Mouse (Mus musculus): Measurements from ENCODE around the gene Dpp6. TPM values are rescaled to one million over a fixed set of nuclear protein-coding genes. Genes with fewer than 3 reads are reported as not detected.
A peak's percentile ranks its signal among the peaks of the same experiment; 100 is the strongest.

The Dpp6 gene
- 2.5 and 2.6 TPM in 2 replicates for polyA plus RNA-seq (2014; fragmentation: Nextera tagmentation; extraction: Ambion mirVana)

GRCm38 (mm10) chr5:26816975-26817941 is at the start of gene Dpp6:
Gene Dpp6, plus strand, starts transcription at chr5:26817203.
- no peaks in the 10 kb centered on the region for H3K4me1 ChIP-seq (ENCODE audit: control insufficient read depth, insufficient read depth, low read length)
- no peak within 1 kb of the TSS for H3K27ac ChIP-seq (ENCODE audit: low read depth, low read length)
- WGBS = 4% methylated on average over 40 of the region's 48 CpGs
- peak within 1 kb of the TSS; percentile 60 for H3K4me2 ChIP-seq (replicated peaks; ENCODE audit: low read depth, low read length)
- peak; percentile 73 for ATAC-seq (ENCODE audit: low FRiP score, low TSS enrichment)
- peak within 1 kb of the TSS; percentile 34; the same call in 1 of the 2 replicates for H3K9ac ChIP-seq (ENCODE audit: low read depth, low read length)
- H3K27me3 ChIP-seq (ENCODE audit: control insufficient read depth, insufficient read depth, low read length) = peaks cover 26% of the 10 kb centered on the region
- no peaks in the 10 kb centered on the region for H3K36me3 ChIP-seq (ENCODE audit: control insufficient read depth, insufficient read depth, low read length)
- H3K4me3 ChIP-seq (ENCODE audit: low read length) = peak within 1 kb of the TSS; percentile 33
- no peaks in the 10 kb centered on the region for H3K9me3 ChIP-seq (ENCODE audit: control insufficient read depth, low read length)

- H3K27me3 ChIP-seq (ENCODE audit: control insufficient read depth, insufficient read depth, low read length) = no peaks in the 10 kb centered on the region
- ATAC-seq (ENCODE audit: low FRiP score, low TSS enrichment) = no peak
- 84% methylated on average over 3 of the region's 3 CpGs for WGBS
These were observed 33.0 kb upstream of the Dpp6 start for GRCm38 (mm10) chr5:26783955-26784354.

GRCm38 (mm10) chr5:26795524-26795923 is 21.5 kb upstream of the Dpp6 start:
- H3K27me3 ChIP-seq (ENCODE audit: control insufficient read depth, insufficient read depth, low read length) = no peaks in the 10 kb centered on the region
- no peak overlapping the region for H3K27ac ChIP-seq (ENCODE audit: low read depth, low read length)
- H3K36me3 ChIP-seq (ENCODE audit: control insufficient read depth, insufficient read depth, low read length) = no peaks in the 10 kb centered on the region
- H3K4me1 ChIP-seq (ENCODE audit: control insufficient read depth, insufficient read depth, low read length) = no peaks in the 10 kb centered on the region
- 93% methylated on average over 2 of the region's 2 CpGs for WGBS
- no peak overlapping the region for H3K4me3 ChIP-seq (ENCODE audit: low read length)
- no peak for ATAC-seq (ENCODE audit: low FRiP score, low TSS enrichment)
- H3K4me2 ChIP-seq (replicated peaks; ENCODE audit: low read depth, low read length) = no peak overlapping the region
- H3K9ac ChIP-seq (ENCODE audit: low read depth, low read length) = no peak overlapping the region
- H3K9me3 ChIP-seq (ENCODE audit: control insufficient read depth, low read length) = no peaks in the 10 kb centered on the region

More at GRCm38 (mm10) chr5:26783955-26784354, 33.0 kb upstream of the Dpp6 start:
- H3K36me3 ChIP-seq (ENCODE audit: control insufficient read depth, insufficient read depth, low read length) = no peaks in the 10 kb centered on the region
- no peaks in the 10 kb centered on the region for H3K9me3 ChIP-seq (ENCODE audit: control insufficient read depth, low read length)
- no peak overlapping the region for H3K4me3 ChIP-seq (ENCODE audit: low read length)
- H3K4me1 ChIP-seq (ENCODE audit: control insufficient read depth, insufficient read depth, low read length) = no peaks in the 10 kb centered on the region
- H3K9ac ChIP-seq (ENCODE audit: low read depth, low read length) = no peak overlapping the region
- H3K27ac ChIP-seq (ENCODE audit: low read depth, low read length) = no peak overlapping the region
- no peak overlapping the region for H3K4me2 ChIP-seq (replicated peaks; ENCODE audit: low read depth, low read length)

GRCm38 (mm10) chr5:26835972-26836371 is 19.0 kb downstream of the Dpp6 start:
- no peaks in the 10 kb centered on the region for H3K4me1 ChIP-seq (ENCODE audit: control insufficient read depth, insufficient read depth, low read length)
- no peak overlapping the region for H3K9ac ChIP-seq (ENCODE audit: low read depth, low read length)
- no peaks in the 10 kb centered on the region for H3K27me3 ChIP-seq (ENCODE audit: control insufficient read depth, insufficient read depth, low read length)
- H3K9me3 ChIP-seq (ENCODE audit: control insufficient read depth, low read length) = no peaks in the 10 kb centered on the region
- H3K4me3 ChIP-seq (ENCODE audit: low read length) = no peak overlapping the region
- H3K36me3 ChIP-seq (ENCODE audit: control insufficient read depth, insufficient read depth, low read length) = no peaks in the 10 kb centered on the region
- ATAC-seq (ENCODE audit: low FRiP score, low TSS enrichment) = no peak
- no peak overlapping the region for H3K27ac ChIP-seq (ENCODE audit: low read depth, low read length)
- WGBS = 88% methylated on average over 1 of the region's 1 CpGs
- H3K4me2 ChIP-seq (replicated peaks; ENCODE audit: low read depth, low read length) = no peak overlapping the region

- Histone ChIP-seq H3K4me1 (ENCODE audit: control insufficient read depth, insufficient read depth, low read length) (no peaks in the 10 kb centered on the region), H3K4me3 (ENCODE audit: low read length) (no peak overlapping the region), H3K27ac (ENCODE audit: low read depth, low read length) (no peak overlapping the region), H3K36me3 (ENCODE audit: control insufficient read depth, insufficient read depth, low read length) (no peaks in the 10 kb centered on the region), H3K4me2 (replicated peaks; ENCODE audit: low read depth, low read length) (no peak overlapping the region), H3K27me3 (ENCODE audit: control insufficient read depth, insufficient read depth, low read length) (no peaks in the 10 kb centered on the region), H3K9ac (ENCODE audit: low read depth, low read length) (no peak overlapping the region), H3K9me3 (ENCODE audit: control insufficient read depth, low read length) (no peaks in the 10 kb centered on the region)
- WGBS = 28% methylated on average over 4 of the region's 4 CpGs
- no peak for ATAC-seq (ENCODE audit: low FRiP score, low TSS enrichment)
These were observed 24.1 kb downstream of the Dpp6 start for GRCm38 (mm10) chr5:26841151-26841550.

- Histone ChIP-seq H3K27me3 (ENCODE audit: control insufficient read depth, insufficient read depth, low read length) (no peaks in the 10 kb centered on the region), H3K4me3 (ENCODE audit: low read length) (no peak overlapping the region), H3K36me3 (ENCODE audit: control insufficient read depth, insufficient read depth, low read length) (no peaks in the 10 kb centered on the region), H3K4me2 (replicated peaks; ENCODE audit: low read depth, low read length) (no peak overlapping the region), H3K9me3 (ENCODE audit: control insufficient read depth, low read length) (no peaks in the 10 kb centered on the region), H3K4me1 (ENCODE audit: control insufficient read depth, insufficient read depth, low read length) (no peaks in the 10 kb centered on the region), H3K27ac (ENCODE audit: low read depth, low read length) (no peak overlapping the region), H3K9ac (ENCODE audit: low read depth, low read length) (no peak overlapping the region)
- 71% methylated on average over 4 of the region's 4 CpGs for WGBS
- ATAC-seq (ENCODE audit: low FRiP score, low TSS enrichment) = no peak
These were observed 37.7 kb downstream of the Dpp6 start for GRCm38 (mm10) chr5:26854746-26855145.

- no peak overlapping the region for H3K27ac ChIP-seq (ENCODE audit: low read depth, low read length)
- no peaks in the 10 kb centered on the region for H3K4me1 ChIP-seq (ENCODE audit: control insufficient read depth, insufficient read depth, low read length)
- no peaks in the 10 kb centered on the region for H3K36me3 ChIP-seq (ENCODE audit: control insufficient read depth, insufficient read depth, low read length)
- H3K9ac ChIP-seq (ENCODE audit: low read depth, low read length) = no peak overlapping the region
- H3K27me3 ChIP-seq (ENCODE audit: control insufficient read depth, insufficient read depth, low read length) = no peaks in the 10 kb centered on the region
- no peak overlapping the region for H3K4me2 ChIP-seq (replicated peaks; ENCODE audit: low read depth, low read length)
- ATAC-seq (ENCODE audit: low FRiP score, low TSS enrichment) = no peak
- H3K4me3 ChIP-seq (ENCODE audit: low read length) = no peak overlapping the region
- H3K9me3 ChIP-seq (ENCODE audit: control insufficient read depth, low read length) = no peaks in the 10 kb centered on the region
These were observed 58.4 kb downstream of the Dpp6 start for GRCm38 (mm10) chr5:26875449-26875848.

- Histone ChIP-seq H3K4me2 (replicated peaks; ENCODE audit: low read depth, low read length) (no peak overlapping the region), H3K4me1 (ENCODE audit: control insufficient read depth, insufficient read depth, low read length) (no peaks in the 10 kb centered on the region), H3K4me3 (ENCODE audit: low read length) (no peak overlapping the region), H3K9me3 (ENCODE audit: control insufficient read depth, low read length) (no peaks in the 10 kb centered on the region), H3K27me3 (ENCODE audit: control insufficient read depth, insufficient read depth, low read length) (no peaks in the 10 kb centered on the region), H3K9ac (ENCODE audit: low read depth, low read length) (no peak overlapping the region), H3K27ac (ENCODE audit: low read depth, low read length) (no peak overlapping the region), H3K36me3 (ENCODE audit: control insufficient read depth, insufficient read depth, low read length) (no peaks in the 10 kb centered on the region)
- 88% methylated on average over 1 of the region's 1 CpGs for WGBS
- no peak for ATAC-seq (ENCODE audit: low FRiP score, low TSS enrichment)
These were observed 70.5 kb downstream of the Dpp6 start for GRCm38 (mm10) chr5:26887496-26887895.

GRCm38 (mm10) chr5:26888080-26888479 is 71.1 kb downstream of the Dpp6 start:
- WGBS = 88% methylated on average over 4 of the region's 4 CpGs
- no peaks in the 10 kb centered on the region for H3K36me3 ChIP-seq (ENCODE audit: control insufficient read depth, insufficient read depth, low read length)
- no peaks in the 10 kb centered on the region for H3K27me3 ChIP-seq (ENCODE audit: control insufficient read depth, insufficient read depth, low read length)
- H3K27ac ChIP-seq (ENCODE audit: low read depth, low read length) = no peak overlapping the region
- no peaks in the 10 kb centered on the region for H3K9me3 ChIP-seq (ENCODE audit: control insufficient read depth, low read length)
- no peak overlapping the region for H3K9ac ChIP-seq (ENCODE audit: low read depth, low read length)
- no peaks in the 10 kb centered on the region for H3K4me1 ChIP-seq (ENCODE audit: control insufficient read depth, insufficient read depth, low read length)
- no peak overlapping the region for H3K4me2 ChIP-seq (replicated peaks; ENCODE audit: low read depth, low read length)
- no peak overlapping the region for H3K4me3 ChIP-seq (ENCODE audit: low read length)
- ATAC-seq (ENCODE audit: low FRiP score, low TSS enrichment) = no peak

Data from kidney, embryonic 14.5 days (tissue).